Mouse (Mus musculus) heart, postnatal 0 days (tissue): Measurements from ENCODE around the gene Lce1l. TPM values are rescaled to one million over a fixed set of nuclear protein-coding genes. Genes with fewer than 3 reads are reported as not detected.
"Not testable (repeated sequence)": the region's sequence is repeated elsewhere in the genome, so short reads cannot be mapped to it uniquely, and the experiment has no call there.

Experiments
- ATAC-seq: fragments of 200-750 bp; cut with Nextera tagmentation; 2 replicates; pipeline ENCODE4 v1.8.0; 2017; ENCODE audit warnings: low read depth, moderate number of reproducible peaks, moderate library complexity; ENCODE audit not compliant: insufficient read depth
- DNase-seq: peaks from one replicate; pipeline ENCODE4 v3.0.0-alpha.2; 2016; ENCODE audit warnings: low spot score
- H3K27ac ChIP-seq: fragments of 300-500 bp; sonication (generic); 2 replicates; pipeline ENCODE4 v1.5.1; 2014; ENCODE audit warnings: low read depth, mild to moderate bottlenecking
- H3K27me3 ChIP-seq: fragments of 300-500 bp; sonication (generic); 2 replicates; pipeline ENCODE4 v1.6.1; 2014; ENCODE audit warnings: low read length, mixed read lengths; ENCODE audit not compliant: control insufficient read depth, insufficient read depth
- H3K36me3 ChIP-seq: fragments of 300-500 bp; sonication (generic); replicated peaks from 2 replicates; pipeline ENCODE4 v1.6.1; 2014; ENCODE audit warnings: low read length, mixed read lengths; ENCODE audit not compliant: control insufficient read depth, insufficient read depth
- H3K4me1 ChIP-seq: fragments of 300-500 bp; sonication (generic); 2 replicates; pipeline ENCODE4 v1.6.1; 2014; ENCODE audit warnings: antibody characterized with exemption; ENCODE audit not compliant: control insufficient read depth, insufficient read depth
- H3K4me2 ChIP-seq: fragments of 300-500 bp; sonication (generic); 2 replicates; pipeline ENCODE4 v1.6.1; 2014; ENCODE audit warnings: low read depth, mild to moderate bottlenecking, low read length, moderate library complexity
- H3K4me3 ChIP-seq: fragments of 300-500 bp; sonication (generic); 2 replicates; pipeline ENCODE4 v1.5.1; 2014; ENCODE audit warnings: low read depth, low read length
- H3K9ac ChIP-seq: fragments of 300-500 bp; sonication (generic); replicated peaks from 2 replicates; pipeline ENCODE4 v1.6.1; 2014; ENCODE audit warnings: low read depth, low read length, mixed read lengths
- H3K9me3 ChIP-seq: fragments of 300-500 bp; sonication (generic); replicated peaks from 2 replicates; pipeline ENCODE4 v1.6.1; 2016; ENCODE audit warnings: low read length; ENCODE audit not compliant: control insufficient read depth
- CTCF ChIP-seq: IDR thresholded peaks from 2 replicates; pipeline ENCODE4 v1.5.1; 2016; ENCODE audit warnings: antibody characterized with exemption, control low read depth, low read depth
- EP300 ChIP-seq: IDR thresholded peaks from 2 replicates; pipeline ENCODE4 v1.6.1; 2016; ENCODE audit warnings: antibody characterized with exemption, low read depth
- WGBS: fragments of 180-500 bp; shearing (Covaris S2); extraction: QIAGEN DNeasy Blood & Tissue Kit; methylation state at CpG from one replicate; pipeline ENCODE4 v1.1.7; 2014; 5-methylcytosine and 5-hydroxymethylcytosine counted together
- polyA plus RNA-seq: library from polyadenylated mRNA; unstranded; fragments of >200 nt; fragmentation: Nextera tagmentation; extraction: Ambion mirVana; gene quantifications from 2 replicates; pipeline ENCODE4 v1.2.1, GENCODE M21; 2015
- total RNA-seq: library from RNA; depleted of rRNA; stranded (reverse); fragments of >200 nt; gene quantifications from 2 replicates; pipeline ENCODE4 v1.2.3, GENCODE M21; 2014; ENCODE audit warnings: low replicate concordance; rRNA removed

Lce1l gene
- total and polyA plus RNA-seq, 2 experiments from 2014 or later, result not detected

DNA sequence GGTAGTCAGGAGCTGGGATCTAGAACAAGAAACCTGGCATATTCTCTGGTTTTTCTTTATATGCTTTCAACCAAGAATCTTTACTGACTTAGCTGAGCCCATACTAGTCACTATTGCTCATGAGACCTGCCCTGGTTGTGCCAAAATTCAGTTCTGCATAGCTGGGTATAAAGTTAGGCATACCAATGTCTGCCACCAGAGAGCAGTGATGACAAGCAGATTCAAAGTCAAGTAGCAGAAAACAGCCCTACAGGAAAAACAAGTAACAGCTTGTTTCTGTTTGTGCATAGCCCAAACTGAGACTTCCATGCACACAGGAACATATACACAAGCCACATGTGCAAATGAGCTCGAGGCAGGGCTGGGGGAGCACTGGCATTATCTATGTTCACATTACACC is 25.3 kb downstream of the Lce1l start:
- Histone ChIP-seq H3K9ac (no peak overlapping the region), H3K27me3 (no peaks in the 10 kb centered on the region), H3K9me3 (no peaks in the 10 kb centered on the region), H3K4me2 (no peak overlapping the region), H3K4me3 (no peak overlapping the region), H3K27ac (no peak overlapping the region), H3K36me3 (no peaks in the 10 kb centered on the region), H3K4me1 (no peaks in the 10 kb centered on the region)
- ATAC-seq (no peak), DNase-seq (no peak)
- 19% methylated on average over 1 of the region's 1 CpGs for WGBS
- TF ChIP-seq CTCF (peak; percentile 18), EP300 (no peak)

- H3K27me3 ChIP-seq, ATAC-seq, H3K27ac ChIP-seq, H3K9me3 ChIP-seq, H3K4me3 ChIP-seq, H3K9ac ChIP-seq, H3K4me1 ChIP-seq, DNase-seq, H3K4me2 ChIP-seq, H3K36me3 ChIP-seq: not testable (repeated sequence)
- WGBS, result 82% methylated on average over 2 of the region's 2 CpGs
Measured at GRCm38 (mm10) chr3:92816036-92816435, 35.0 kb downstream of the Lce1l start.

- Histone ChIP-seq H3K4me3 (no peak overlapping the region), H3K27ac (no peak overlapping the region), H3K4me2 (no peak overlapping the region), H3K9me3 (no peaks in the 10 kb centered on the region), H3K9ac (no peak overlapping the region), H3K36me3 (no peaks in the 10 kb centered on the region), H3K27me3 (no peaks in the 10 kb centered on the region), H3K4me1 (no peaks in the 10 kb centered on the region)
- ATAC-seq (no peak), DNase-seq (no peak)
- 85% methylated on average over 3 of the region's 3 CpGs for WGBS
- TF ChIP-seq EP300 (no peak), CTCF (no peak)
Measured at GRCm38 (mm10) chr3:92815581-92815980, 35.5 kb downstream of the Lce1l start.

DNA sequence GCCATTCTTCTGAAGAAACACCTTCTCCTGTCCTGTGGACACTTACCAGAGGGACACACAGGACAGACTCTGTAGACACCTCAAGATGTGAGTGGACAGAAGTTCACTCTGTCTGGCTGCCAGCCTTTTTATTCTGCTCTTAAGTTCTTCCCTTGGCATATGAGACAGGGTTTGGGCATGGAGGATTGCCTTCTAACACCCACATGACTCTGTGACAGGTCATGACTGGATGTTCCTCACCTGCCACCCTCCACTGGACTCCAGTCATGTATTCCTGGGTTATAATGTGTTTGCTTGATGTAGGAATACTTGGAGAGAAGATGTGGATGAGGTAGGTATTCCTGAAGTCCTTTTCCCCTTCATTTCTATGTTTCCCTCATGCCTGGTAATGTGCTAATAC is 43.3 kb downstream of the Lce1l start, which contains the start of gene Lce1k:
TSS of gene Lce1k (minus strand) at position 101 of the 400 bp plus-strand sequence.
- H3K27ac ChIP-seq, result no peak within 1 kb of the TSS
- H3K4me3 ChIP-seq, result no peak within 1 kb of the TSS
- TF ChIP-seq EP300, result no peak
- no peak for TF ChIP-seq CTCF
- DNase-seq, result no peak
- H3K9ac ChIP-seq, result no peak within 1 kb of the TSS
- no peak for ATAC-seq
- H3K4me1 ChIP-seq, result no peaks in the 10 kb centered on the region
- H3K27me3 ChIP-seq, result no peaks in the 10 kb centered on the region
- no peaks in the 10 kb centered on the region for H3K36me3 ChIP-seq
- no peaks in the 10 kb centered on the region for H3K9me3 ChIP-seq
- no peak within 1 kb of the TSS for H3K4me2 ChIP-seq

Other genes with a start within 250 kb of the Lce1l start
- not detected in 2 replicates for gene 2210017I01Rik, start 243.8 kb downstream of the Lce1l start, total RNA-seq
- gene 2210017I01Rik, start 243.8 kb downstream of the Lce1l start, polyA plus RNA-seq, result not detected in 2 replicates
- gene Lce6a, start 229.6 kb downstream of the Lce1l start, total RNA-seq, result not detected in 2 replicates
- gene Lce6a, start 229.6 kb downstream of the Lce1l start, polyA plus RNA-seq, result not detected in 2 replicates
- gene Lce1a1, start 203.0 kb downstream of the Lce1l start, total RNA-seq, result not detected in 2 replicates
- not detected in 2 replicates for gene Lce1a1, start 203.0 kb downstream of the Lce1l start, polyA plus RNA-seq
- not detected in 2 replicates for gene Lce1b, start 194.4 kb downstream of the Lce1l start, total RNA-seq
- gene Lce1b, start 194.4 kb downstream of the Lce1l start, polyA plus RNA-seq, result not detected in 2 replicates
- not detected in 2 replicates for gene Lce1a2, start 181.0 kb downstream of the Lce1l start, total RNA-seq
- not detected in 2 replicates for gene Lce1a2, start 181.0 kb downstream of the Lce1l start, polyA plus RNA-seq
- not detected in 2 replicates for gene Lce1c, start 172.0 kb downstream of the Lce1l start, total RNA-seq
- gene Lce1c, start 172.0 kb downstream of the Lce1l start, polyA plus RNA-seq, result not detected in 2 replicates
- gene Lce1d, start 164.1 kb downstream of the Lce1l start, total RNA-seq, result not detected in 2 replicates
- not detected in 2 replicates for gene Lce1d, start 164.1 kb downstream of the Lce1l start, polyA plus RNA-seq
- gene Lce1e, start 142.2 kb downstream of the Lce1l start, total RNA-seq, result not detected in 2 replicates
- gene Lce1e, start 142.2 kb downstream of the Lce1l start, polyA plus RNA-seq, result not detected in 2 replicates
- gene Lce1f, start 130.9 kb downstream of the Lce1l start, total RNA-seq, result not detected in 2 replicates
- not detected in 2 replicates for gene Lce1f, start 130.9 kb downstream of the Lce1l start, polyA plus RNA-seq
- not detected in 2 replicates for gene Gm38119, start 112.2 kb downstream of the Lce1l start, total RNA-seq
- gene Gm38119, start 112.2 kb downstream of the Lce1l start, polyA plus RNA-seq, result not detected in 2 replicates
- gene Lce1g, start 98.9 kb downstream of the Lce1l start, total RNA-seq, result not detected in 2 replicates
- not detected in 2 replicates for gene Lce1g, start 98.9 kb downstream of the Lce1l start, polyA plus RNA-seq
- gene Lce1h, start 86.2 kb downstream of the Lce1l start, total RNA-seq, result not detected in 2 replicates
- gene Lce1h, start 86.2 kb downstream of the Lce1l start, polyA plus RNA-seq, result not detected in 2 replicates
- not detected in 2 replicates for gene Lce1i, start 72.4 kb downstream of the Lce1l start, total RNA-seq
- gene Lce1i, start 72.4 kb downstream of the Lce1l start, polyA plus RNA-seq, result not detected in 2 replicates
- not detected in 2 replicates for gene Lce1j, start 60.8 kb downstream of the Lce1l start, total RNA-seq
- not detected in 2 replicates for gene Lce1j, start 60.8 kb downstream of the Lce1l start, polyA plus RNA-seq
- gene Lce1k, start 43.4 kb downstream of the Lce1l start, total RNA-seq, result not detected in 2 replicates
- gene Lce1k, start 43.4 kb downstream of the Lce1l start, polyA plus RNA-seq, result not detected in 2 replicates
- not detected in 2 replicates for gene Kprp, start 24.0 kb downstream of the Lce1l start, total RNA-seq
- not detected in 2 replicates for gene Kprp, start 24.0 kb downstream of the Lce1l start, polyA plus RNA-seq
- not detected in 2 replicates for gene 2310050C09Rik, start 18.9 kb upstream of the Lce1l start, total RNA-seq
- not detected in 2 replicates for gene 2310050C09Rik, start 18.9 kb upstream of the Lce1l start, polyA plus RNA-seq
- gene Lce3a, start 74.9 kb upstream of the Lce1l start, total RNA-seq, result not detected in 2 replicates
- not detected in 2 replicates for gene Lce3a, start 74.9 kb upstream of the Lce1l start, polyA plus RNA-seq
- not detected in 2 replicates for gene Lce3b, start 81.7 kb upstream of the Lce1l start, total RNA-seq
- gene Lce3b, start 81.7 kb upstream of the Lce1l start, polyA plus RNA-seq, result not detected in 2 replicates
- gene Lce3c, start 93.2 kb upstream of the Lce1l start, total RNA-seq, result not detected in 2 replicates
- not detected in 2 replicates for gene Lce3c, start 93.2 kb upstream of the Lce1l start, polyA plus RNA-seq
- gene Lce3d, start 106.1 kb upstream of the Lce1l start, total RNA-seq, result not detected in 2 replicates
- not detected in 2 replicates for gene Lce3d, start 106.1 kb upstream of the Lce1l start, polyA plus RNA-seq
- gene Lce3e, start 115.8 kb upstream of the Lce1l start, total RNA-seq, result not detected in 2 replicates
- gene Lce3e, start 115.8 kb upstream of the Lce1l start, polyA plus RNA-seq, result not detected in 2 replicates
- gene Lce3f, start 140.9 kb upstream of the Lce1l start, total RNA-seq, result not detected in 2 replicates
- not detected in 2 replicates for gene Lce3f, start 140.9 kb upstream of the Lce1l start, polyA plus RNA-seq
- not detected in 2 replicates for gene Crct1, start 164.4 kb upstream of the Lce1l start, total RNA-seq
- not detected in 2 replicates for gene Crct1, start 164.4 kb upstream of the Lce1l start, polyA plus RNA-seq
- not detected in 2 replicates for gene Lce1m, start 167.8 kb upstream of the Lce1l start, total RNA-seq
- gene Lce1m, start 167.8 kb upstream of the Lce1l start, polyA plus RNA-seq, result not detected in 2 replicates
- gene Gm4858, start 217.5 kb upstream of the Lce1l start, total RNA-seq, result not detected in 2 replicates
- not detected in 2 replicates for gene Gm4858, start 217.5 kb upstream of the Lce1l start, polyA plus RNA-seq